Mouse (Mus musculus): ENCODE measurements around the gene Ppp2r1a.

Ppp2r1a gene

DNA sequence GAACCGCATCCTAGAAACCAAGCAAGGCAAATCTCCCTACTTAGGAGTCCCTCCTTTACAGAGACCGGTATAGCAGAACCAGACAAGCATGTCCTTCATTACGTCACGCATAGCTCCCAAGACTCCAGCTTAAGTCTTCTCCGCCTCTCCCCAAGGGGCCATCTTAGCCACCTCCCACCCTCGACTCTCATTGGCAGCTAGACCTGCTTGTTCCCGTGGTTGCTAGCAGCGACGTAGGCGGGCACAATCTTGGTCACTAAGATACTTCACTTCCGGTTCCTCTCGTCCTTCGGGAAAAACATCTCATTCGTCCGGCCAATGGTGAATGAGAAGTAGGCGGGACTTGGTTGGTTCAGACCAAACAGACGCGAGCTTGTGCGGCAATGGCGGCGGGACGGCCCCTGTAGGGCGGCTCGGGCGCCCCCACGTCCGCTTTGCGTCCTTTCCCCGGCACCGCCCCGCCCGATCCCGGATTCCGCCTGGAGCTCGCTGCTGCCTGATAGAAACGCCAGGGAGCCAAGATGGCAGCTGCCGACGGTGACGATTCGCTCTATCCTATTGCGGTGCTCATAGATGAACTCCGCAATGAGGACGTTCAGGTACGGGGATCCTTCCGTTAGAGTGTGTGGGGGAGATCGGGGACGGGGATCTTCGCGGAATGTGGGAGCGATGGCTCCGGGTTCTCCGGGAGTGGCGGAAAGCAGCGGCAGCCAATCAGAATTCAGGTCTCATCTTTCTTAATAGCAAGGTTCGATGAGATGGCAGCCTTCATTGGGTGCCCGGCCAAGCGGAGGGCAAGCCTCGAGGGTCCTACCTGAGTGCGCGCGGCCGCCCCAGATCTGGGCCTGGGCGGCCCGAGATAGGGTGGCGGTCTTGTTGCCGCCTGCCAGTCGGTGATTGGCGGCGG, at the start of gene Ppp2r1a:
Gene Ppp2r1a, plus strand, starts transcription at position 327 of the 907 bp plus-strand sequence.
- in situ Hi-C loops (cut with MboI; ENCODE audit: low sequenced_read_pairs), result no loop called here

DNA sequence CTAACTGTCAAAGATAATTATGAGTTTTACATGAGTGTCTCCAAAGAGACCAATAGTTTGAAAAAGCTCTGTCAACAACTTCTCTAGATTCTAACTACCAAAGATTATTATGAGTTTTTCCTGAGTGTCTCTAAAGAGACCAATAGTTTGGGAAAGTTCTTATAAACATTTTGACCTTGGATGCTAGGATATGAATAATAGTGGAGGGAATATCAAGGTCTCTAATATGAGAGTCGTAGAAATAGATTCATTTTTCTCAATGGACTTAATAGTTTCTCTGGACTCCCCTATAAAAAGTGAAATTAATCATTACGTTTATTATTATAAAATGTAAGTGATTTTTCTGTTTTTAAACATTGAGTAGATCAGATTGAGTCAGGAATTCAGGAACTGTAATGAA, 40.1 kb upstream of the Ppp2r1a start, which contains the start of gene Vmn1r231:
Gene Vmn1r231, minus strand, starts transcription at position 101 of the 400 bp plus-strand sequence.
- in situ Hi-C loops (cut with MboI; ENCODE audit: low sequenced_read_pairs), result no loop called here

GRCm38 (mm10) chr17:20919614-20920013, 25.5 kb upstream of the Ppp2r1a start, which contains the start of gene Vmn1r232:
Gene Vmn1r232, minus strand, starts transcription at chr17:20919714.
- in situ Hi-C loops (cut with MboI; ENCODE audit: low sequenced_read_pairs), result no loop called here

DNA sequence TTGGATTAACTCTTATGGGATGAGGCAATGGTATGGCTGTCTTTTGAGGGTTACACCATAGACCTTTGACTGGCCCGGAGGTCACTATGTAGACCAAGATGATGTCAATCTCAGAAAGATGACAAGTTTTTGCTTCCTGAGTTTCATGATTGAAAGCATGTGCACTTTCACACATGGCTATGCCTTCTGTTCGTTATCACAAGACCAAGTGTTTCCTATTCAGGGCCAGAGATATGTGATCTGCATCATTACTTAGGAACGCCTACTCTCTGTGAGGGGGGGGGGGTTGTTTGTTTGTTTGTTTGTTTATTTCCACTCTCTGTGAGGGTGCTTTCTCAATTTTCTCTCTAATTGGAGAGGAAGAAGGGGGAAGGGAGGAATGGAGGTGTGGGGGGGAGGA, 885 bp upstream of the Ppp2r1a start:
- in situ Hi-C loops (cut with MboI; ENCODE audit: low sequenced_read_pairs), result no loop called here

DNA sequence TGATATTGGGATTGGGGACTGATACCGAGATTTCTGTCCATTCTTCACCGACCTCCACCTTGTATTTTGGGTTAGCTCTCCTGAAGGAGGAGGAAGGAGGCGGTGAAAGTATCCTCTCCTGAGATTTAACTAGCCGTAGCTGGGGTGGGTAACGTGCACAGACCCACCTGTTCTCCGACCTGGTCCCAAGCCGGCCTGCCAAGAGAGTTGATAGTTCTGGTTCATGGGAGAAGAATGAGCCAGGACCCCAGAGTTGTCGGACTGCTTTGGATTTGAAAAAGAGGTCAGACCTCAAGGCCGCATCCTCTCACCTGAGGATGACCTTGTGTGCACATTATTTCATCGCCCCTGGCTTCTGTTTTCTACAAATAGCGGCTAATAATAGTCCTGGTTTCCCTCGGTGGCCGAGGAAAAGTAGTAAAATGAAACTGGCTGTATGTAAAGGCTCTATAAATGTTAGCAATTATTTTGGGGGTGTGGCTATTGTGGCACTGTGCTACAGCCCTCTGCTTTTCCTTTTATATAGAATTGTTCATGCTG, 985 bp downstream of the Ppp2r1a start:
- in situ Hi-C loops (cut with MboI; ENCODE audit: low sequenced_read_pairs), result no loop called here

GRCm38 (mm10) chr17:20946636-20947035, 1.5 kb downstream of the Ppp2r1a start:
- in situ Hi-C loops (cut with MboI; ENCODE audit: low sequenced_read_pairs), result no loop called here

- in situ Hi-C loops (cut with MboI; ENCODE audit: low sequenced_read_pairs), result no loop called here
Measured at GRCm38 (mm10) chr17:20960386-20960785, 15.3 kb downstream of the Ppp2r1a start.

DNA sequence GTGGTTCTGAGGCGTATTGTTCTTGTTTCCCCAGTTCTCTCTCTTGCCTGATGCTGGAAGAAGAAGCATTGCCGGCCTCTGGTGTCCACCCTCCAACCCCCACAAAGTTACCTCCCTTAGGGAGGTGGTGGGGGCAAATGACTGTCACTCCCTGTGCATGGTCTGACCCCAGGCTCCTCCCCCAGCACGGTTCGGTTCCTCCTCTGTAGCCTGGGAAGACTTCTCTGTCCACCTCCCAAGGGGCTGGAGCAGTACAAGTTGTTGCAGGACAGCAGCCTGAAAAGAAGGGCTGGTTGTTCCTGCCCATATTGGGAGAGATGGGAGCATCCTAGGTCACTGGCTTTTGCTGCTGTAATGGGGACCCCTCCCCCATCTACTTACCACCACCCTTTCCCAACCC, 20.3 kb downstream of the Ppp2r1a start:
- in situ Hi-C loops (cut with MboI; ENCODE audit: low sequenced_read_pairs), result no loop called here

DNA sequence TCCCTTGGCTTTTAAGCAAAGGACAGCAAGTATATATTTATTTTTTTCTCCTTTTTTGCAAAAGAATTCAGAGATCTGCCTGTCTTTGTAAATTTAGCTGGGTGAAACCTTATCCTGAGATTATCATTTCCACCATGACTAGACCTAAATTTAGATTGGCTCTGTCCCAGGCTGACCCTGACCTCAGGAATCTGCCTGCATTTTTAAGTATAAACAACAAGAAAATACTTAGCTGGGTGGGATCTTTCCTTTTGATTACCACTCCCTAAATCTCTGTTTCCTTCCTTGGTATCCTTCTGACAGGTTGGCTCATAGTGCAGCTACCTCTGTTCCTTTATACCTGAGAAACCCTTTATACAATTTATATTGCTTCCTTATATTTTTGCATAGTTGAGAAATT, 21.6 kb downstream of the Ppp2r1a start:
- in situ Hi-C loops (cut with MboI; ENCODE audit: low sequenced_read_pairs), result no loop called here

- in situ Hi-C loops (cut with MboI; ENCODE audit: low sequenced_read_pairs), result no loop called here
Measured at GRCm38 (mm10) chr17:20993716-20994115, 48.6 kb downstream of the Ppp2r1a start.

DNA sequence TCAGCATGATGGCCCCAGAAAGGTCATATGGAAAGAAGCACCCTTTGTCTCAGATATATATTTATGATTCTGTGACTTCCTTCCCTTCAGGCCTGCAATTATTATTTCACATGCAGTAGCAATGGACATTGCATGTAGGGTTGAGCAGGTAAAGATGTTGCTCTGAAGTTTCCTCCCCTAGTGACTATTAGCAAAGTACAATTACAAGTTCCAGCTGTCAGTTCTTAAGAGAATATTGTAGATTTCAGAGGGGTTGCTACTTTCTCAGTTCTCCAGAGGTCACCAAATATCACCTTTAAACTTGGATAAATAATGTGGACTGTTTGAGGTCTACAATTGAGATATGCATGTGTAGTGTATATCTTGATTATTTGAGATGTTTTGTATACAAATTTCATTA, 51.3 kb downstream of the Ppp2r1a start, which contains the start of gene Vmn1r233:
Gene Vmn1r233, minus strand, starts transcription at position 101 of the 400 bp plus-strand sequence.
- in situ Hi-C loops (cut with MboI; ENCODE audit: low sequenced_read_pairs), result no loop called here

DNA sequence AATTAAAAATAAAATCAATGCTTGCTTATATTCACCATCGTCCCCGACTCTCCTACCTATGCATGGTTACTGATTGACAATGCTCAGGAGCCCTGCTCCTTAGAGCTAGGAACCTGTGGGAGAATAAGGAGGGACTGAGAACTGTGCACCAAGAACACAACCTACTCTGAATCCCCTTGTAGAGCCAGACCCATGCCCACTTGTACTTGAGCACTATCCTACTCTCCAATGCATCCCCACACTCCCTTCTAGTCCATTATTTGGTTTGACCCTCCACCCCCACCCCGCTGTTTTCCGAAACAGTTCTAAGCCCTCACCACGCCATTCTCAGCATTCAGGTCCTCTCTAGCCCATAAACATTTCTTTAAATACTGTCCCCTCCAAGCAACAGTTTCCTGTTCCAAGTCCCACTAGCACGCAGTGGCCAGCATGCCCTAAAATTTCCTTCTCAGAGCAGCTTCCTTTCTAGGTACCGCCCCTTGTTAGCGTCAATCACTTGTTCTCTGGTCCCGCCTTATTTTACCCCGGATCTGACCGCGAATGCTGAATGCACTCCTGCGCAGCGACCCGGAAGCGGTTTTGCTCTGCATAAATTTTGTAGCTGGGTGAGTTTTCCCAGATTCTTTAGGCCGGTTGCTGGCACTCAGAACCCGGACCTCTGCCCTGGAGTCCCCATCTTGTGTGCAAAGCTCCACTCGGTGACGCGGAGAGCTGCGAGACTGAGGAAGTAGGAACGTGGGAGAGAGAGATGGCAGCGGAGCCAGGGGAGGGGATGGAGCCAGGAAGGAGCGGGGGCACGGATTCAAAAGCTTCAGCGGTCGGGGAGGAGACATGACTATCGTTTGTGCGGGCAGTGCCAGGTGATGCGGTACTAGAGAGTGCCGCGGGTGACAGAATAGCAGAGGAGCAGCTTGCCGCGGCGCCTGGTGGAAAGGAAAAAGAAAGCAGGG, 63.5 kb downstream of the Ppp2r1a start, which contains the start of gene Zfp160:
Gene Zfp160, plus strand, starts transcription at position 522 of the 950 bp plus-strand sequence.
- in situ Hi-C loops (cut with MboI; ENCODE audit: low sequenced_read_pairs), result no loop called here

DNA sequence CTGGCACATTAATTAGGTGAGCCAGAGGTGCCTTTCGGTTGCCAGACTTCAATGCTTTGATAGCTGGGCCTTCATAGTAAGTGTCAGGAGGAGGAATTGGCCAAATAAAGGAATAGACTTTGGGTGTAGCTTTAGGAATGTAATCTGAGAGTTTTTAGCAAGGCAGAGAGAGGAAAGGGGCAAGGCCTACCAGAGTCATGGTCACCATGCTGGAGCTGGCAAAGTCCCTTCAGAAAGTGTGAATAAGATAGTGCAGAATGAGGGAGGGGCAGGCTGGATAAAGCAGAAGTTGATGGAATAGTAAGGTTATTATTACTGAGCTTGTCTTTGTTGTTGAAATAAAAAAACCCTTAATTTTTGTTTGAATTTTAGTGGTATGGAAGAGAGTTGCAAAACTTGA, 64.6 kb downstream of the Ppp2r1a start:
- in situ Hi-C loops (cut with MboI; ENCODE audit: low sequenced_read_pairs), result no loop called here

Data from CH12F3 (cell line).